Mouse (Mus musculus): Measurements from ENCODE around the gene Fam71e1.

Gene Fam71e1

DNA sequence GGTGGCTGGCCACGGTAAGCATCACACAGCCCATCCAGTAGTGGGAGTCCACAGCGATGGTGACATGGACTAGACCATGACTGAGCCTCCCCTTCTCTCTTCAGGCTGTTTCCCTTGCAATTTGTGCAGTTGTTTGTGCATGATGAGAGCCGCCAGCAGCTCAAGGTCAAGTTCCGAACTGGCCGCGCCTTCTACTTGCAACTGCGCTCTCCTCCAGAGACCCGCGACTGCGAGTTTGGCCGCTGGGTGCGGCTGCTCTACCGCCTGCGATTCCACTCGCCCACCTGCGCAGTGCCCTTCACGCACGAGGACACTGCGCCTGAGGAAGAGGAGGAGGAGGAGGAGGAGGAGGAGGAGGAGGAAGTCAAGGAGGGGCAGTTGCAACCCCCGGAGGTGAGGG lies 3.7 kb downstream of the Fam71e1 start:
- DNase-seq (ENCODE audit: low spot score): no peak

DNA sequence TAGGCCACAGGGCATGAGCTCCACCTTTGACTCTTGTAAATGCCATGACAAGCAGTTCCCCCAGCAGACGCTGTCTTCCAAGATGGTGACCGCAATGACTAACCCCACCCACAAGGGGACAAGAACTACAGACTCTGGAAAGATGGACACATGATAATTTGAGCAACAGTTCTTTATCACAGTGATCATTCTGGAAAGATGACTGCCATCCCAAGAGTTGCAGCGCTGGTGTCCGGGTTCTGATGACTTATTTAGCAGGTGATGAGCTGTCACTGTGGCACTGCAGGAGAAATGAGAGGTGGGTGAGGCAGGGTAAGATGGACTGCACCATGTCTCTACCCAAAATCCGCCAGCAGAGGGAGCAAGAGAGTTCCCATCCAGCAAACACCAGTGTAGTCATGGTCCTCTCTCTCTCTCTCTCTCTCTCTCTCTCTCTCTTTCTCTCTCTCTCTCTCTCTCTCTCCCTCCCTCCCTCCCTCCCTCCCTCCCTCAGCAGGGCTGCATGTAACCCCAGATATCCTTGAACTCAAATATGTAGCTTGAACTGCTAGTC lies 5.3 kb downstream of the Fam71e1 start:
- DNase-seq (ENCODE audit: low spot score): peak; percentile 64

DNA sequence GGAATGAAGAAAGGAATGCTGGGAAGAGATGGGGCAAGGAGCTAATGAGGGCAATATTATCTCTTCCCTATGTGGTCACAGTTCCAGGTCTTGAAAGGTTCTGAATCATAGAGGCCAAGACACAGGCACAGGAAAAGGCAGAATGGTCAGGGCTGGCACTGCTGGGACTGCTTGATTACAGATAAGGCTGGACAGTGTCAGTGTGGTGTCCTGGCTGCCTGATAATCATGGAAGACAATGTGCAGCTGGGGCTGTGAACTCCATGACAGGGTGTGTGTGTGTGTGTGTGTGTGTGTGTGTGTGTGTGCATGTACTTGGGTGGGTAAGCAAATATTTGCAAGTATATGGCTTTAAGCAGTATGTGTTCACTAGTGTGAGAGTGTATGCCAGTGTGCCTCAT lies 11.1 kb downstream of the Fam71e1 start:
- DNase-seq (ENCODE audit: low spot score): no peak

DNA sequence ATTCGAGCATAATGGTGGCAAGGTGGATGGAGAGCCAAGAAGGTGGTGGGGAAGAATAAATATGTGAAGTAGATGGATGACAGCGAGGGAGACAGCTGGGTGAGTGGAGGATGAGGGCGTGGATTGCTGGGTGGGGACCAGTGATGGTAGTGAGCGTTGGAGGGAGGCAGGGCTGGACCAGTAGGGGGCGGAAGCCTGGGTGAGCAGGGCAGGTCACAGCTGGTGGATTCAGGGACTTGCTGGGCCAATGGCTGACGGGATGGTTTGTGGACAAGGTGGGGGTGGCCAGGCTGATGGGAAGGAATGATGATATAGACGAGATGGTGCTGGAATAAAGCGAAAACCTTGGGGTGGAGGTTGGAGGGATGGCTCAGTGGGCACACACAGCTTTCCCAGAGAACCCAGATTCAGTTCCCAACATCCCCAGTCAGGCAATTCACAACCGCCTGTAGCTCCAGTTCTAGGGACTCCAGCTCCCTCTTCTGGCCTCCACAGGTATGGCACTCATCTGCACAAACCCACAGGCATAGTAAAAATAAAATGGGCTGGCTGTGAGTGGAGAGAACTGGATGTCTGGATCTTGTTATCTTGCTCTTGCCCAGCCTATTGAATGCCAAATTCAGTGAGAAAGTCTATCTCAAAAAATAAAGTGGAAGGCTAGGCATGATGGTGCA lies 23.0 kb downstream of the Fam71e1 start:
- no peak for DNase-seq (ENCODE audit: low spot score)

DNA sequence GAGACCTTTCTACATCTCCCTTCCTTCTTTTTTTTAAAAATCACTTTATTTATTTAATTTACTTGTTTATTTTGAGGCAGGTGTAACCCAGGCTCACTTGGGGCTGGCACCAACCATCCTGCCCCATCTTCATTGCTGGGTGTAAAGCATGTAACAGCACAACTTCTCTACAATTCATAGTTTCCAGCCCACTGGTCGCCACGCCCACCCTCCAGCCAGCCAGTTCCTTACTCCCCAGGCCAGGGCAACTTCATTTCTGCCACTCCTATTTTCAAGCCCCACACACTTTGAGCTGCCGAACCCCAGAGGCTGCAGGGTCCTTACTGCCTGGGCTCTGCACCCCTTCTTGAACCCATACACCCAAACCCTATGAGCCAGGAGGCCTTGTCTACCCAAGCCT lies 24.6 kb downstream of the Fam71e1 start:
- no peak for DNase-seq (ENCODE audit: low spot score)

DNA sequence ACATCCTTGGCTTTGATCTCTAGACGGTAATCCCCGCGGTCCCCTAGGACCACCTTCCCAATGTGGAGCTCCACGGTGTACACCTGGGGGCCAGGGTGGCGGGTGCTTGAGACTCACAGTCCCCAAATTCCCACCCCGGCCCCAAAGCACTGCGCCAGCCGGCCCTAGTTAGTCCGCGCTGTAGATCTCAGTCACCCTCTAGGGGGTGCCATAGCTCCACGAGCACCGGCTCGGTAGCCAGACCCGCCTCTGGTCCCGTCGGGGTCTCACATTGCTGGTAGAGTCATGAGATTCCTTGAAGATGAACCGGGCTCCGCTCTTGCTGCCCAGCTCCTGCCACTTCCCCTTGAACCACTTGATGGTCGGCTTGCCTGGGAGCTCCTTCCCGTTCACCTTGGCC lies 25.3 kb downstream of the Fam71e1 start:
- DNase-seq (ENCODE audit: low spot score): peak; percentile 56

DNA sequence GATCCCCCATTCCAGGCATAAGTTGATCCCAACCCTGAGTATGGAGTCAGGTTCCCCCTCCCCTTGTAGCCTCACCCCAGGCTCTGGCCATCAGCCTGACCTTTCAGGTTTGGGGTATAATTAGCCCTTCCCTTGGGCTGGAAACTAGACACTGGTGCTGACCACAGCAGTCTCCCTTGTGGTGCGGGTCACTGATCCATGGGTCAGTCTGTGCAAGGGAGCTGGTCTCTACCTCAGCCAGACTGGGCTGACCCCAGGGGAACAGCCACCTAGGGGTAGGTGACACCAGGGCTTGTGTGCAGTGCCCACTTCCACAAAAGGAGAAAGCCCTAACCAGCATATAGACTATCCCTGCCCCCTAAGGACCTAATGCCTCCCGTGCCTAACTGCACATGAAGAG lies 26.7 kb downstream of the Fam71e1 start:
- DNase-seq (ENCODE audit: low spot score): no peak

DNA sequence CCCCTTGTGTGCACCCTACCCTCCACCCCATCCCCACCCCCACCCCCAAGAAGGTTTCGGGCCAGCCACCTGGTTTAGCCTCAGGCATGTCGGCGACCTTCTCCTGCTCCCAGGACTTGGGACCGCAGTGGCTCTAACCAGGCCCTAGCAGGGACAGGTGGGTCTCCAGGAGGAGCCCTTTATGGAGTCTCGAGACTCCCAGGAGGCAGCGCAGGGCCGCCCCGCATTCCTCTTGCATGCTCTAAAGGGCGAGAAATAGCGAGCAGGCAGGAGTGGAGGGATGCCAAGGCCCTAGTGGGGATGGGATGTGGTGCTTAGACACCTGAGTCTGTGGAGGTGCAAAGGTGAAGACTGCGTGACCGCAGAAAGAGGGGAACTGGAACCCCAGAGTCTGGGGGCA lies 28.1 kb downstream of the Fam71e1 start, which contains the start of gene Mybpc2:
Gene Mybpc2 (minus strand): TSS at position 155 of the 400 bp plus-strand sequence.
- no peak for DNase-seq (ENCODE audit: low spot score)

DNA sequence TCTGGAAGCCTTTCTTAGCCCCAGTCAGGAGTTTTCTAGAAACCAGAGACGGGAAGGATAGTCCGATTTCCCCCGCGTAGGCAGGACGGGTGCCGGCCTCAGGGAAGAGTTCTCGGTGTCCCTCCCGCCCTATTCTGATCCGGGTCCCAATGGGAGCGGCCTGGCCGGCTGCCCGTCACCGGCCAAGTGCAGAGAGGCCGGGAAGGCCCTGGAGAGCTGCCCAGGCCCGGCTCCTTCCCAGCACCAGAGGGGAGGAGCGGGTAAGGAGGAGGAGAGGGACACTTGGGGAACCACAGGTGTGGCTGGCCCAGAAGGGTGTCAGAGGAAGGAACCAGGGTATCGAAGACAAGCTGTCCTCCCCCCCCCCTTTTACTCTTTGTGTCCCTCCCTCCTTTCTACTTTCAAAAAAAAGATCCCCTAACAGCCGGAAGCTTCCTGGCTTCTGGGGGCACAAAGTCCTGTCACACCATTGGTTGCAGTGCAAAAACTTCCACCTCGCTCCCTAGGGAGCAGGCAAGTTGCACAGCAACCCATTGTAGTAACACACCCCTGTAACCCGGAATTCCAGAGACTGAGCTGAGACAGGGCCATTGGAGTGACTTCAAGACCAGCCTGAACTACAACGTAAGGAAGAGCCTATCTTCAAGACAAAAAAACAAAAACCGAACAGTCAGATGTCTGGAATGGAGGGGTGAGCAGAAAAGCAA lies 28.9 kb downstream of the Fam71e1 start:
- peak; percentile 84 for DNase-seq (ENCODE audit: low spot score)

DNA sequence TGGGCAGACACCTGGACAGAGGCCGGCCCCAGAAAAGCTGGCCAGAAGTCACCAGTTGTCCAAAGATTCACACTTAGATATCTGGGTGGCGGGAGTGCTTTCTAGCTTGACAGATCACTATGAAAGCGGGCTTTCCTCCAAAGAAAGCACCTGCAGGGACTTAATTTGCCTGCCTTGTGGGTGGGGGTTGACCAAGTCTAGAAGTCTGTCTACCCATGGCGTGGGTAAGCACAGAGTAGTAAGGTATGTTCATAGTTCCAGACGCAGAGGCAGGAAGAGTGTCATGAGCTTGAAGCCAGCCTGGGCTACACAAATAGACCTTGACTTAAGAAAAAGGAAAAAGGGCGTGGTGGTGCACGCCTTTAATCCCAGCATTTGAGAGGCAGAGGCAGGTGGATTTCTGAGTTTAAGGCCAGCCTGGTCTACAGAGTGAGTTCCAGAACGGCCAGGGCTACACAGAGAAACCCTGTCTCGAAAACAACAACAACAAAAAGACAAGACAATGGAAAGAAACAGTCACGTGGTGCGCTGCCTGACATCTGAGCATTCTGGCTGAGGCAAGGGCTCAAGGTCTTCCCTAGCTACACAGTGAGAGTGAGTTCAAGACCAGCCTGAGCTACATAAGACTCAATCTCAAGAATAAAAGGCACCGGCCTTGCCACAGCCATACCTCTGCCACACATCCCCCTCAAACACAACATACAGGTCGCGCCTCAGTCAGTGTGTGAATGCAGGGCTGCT lies 30.2 kb downstream of the Fam71e1 start:
- no peak for DNase-seq (ENCODE audit: low spot score)

DNA sequence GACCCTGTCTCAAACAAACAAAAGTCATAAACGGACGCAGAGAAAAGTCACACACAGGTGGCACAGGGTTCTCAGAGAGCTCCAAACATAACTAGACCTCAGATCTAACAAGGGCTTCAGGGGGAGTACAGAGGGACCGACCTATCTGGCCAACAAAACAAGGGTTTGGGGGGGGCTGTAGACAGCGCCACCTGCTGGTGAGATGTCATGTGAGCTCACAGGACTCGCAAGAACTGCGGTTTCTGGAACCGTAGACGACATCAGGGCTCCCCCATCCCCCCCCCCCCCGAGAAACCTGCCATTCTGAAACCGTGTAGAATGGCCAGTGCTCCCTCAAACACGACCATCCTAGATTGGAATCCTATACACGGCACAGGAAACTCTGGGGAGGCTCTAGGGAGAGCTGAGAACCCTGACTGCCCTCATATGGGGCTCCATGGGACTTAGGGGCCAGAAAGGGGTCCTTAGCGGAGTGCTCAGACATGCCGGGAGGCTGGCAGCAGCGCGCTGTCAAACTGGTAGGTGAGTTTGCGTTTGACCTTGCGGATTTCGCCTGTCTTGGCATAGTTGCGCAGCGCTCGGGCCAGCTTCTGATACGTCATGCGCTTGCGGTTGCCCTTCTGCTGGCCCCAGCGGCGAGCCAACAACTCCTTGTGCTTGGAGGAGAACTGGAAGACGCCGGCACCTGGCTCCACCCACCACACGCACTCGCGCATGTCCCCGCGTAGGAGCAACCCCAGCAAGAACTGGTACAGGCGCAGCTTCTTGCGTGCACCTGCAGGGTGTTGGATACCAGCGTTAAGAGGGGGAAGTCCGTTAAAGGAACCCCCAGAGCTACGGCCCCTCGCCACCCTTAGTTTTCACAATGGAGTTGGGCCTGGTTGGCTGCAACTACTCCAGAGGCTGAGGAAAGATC lies 31.4 kb downstream of the Fam71e1 start:
- DNase-seq (ENCODE audit: low spot score): peak; percentile 66

DNA sequence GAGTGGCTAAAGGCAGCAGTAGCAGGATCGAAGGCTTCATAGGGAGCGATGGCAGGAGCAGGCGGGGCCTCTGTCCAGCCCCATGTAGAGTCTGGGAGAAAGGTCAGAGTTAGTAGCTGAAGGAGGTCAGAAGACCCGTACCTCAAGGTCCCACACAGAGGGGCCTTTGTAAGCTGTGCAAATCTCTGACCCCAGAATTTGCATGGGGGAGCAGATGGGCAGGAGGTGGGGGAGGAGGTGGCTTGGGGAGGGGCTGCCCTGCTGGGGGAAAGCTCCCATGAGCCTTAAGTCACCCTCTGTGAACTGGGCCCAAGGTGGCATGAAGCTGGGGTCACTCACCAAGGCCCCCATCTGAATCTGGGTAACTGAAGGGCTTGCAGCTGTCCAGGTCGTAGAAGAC lies 33.1 kb downstream of the Fam71e1 start:
- no peak for DNase-seq (ENCODE audit: low spot score)

DNA sequence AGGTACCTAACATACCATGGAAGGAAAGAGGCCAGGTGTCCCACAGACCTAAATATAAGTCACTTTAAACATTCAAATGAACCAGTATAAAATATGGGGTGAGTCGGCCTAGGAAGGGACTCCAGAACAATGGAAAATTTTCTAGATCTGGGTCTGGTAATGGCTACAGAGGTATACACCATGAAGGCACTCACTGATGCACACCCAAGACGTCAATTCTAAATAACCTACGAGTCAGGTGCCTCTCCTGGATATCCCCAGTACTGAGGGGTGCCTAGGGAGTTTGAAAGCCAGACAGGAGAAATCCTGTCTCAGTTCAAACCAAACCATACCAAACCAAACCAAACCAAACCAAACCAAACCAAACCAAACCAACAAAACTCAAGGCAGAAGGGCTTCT lies 34.1 kb downstream of the Fam71e1 start:
- DNase-seq (ENCODE audit: low spot score): no peak

DNA sequence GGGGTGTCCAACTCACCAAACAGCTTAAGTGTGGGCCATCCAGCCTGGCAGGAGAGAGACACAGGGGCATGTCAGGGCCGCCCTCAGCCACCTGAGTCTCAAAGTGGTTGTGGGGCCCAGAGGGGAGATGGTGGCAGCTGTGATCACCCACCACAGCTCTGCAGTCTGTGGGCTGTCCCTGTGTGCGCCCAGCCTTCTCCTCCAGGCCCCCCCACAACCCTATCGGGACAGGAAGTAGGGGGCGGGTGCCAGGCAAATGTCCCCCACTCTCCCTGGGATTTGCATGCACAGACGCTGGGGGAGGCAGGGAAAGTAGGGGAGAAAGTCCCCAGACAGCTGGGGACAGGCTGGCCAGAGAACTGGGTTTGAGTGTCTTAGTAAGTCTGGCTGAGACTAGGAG lies 34.8 kb downstream of the Fam71e1 start:
- DNase-seq (ENCODE audit: low spot score): no peak

DNA sequence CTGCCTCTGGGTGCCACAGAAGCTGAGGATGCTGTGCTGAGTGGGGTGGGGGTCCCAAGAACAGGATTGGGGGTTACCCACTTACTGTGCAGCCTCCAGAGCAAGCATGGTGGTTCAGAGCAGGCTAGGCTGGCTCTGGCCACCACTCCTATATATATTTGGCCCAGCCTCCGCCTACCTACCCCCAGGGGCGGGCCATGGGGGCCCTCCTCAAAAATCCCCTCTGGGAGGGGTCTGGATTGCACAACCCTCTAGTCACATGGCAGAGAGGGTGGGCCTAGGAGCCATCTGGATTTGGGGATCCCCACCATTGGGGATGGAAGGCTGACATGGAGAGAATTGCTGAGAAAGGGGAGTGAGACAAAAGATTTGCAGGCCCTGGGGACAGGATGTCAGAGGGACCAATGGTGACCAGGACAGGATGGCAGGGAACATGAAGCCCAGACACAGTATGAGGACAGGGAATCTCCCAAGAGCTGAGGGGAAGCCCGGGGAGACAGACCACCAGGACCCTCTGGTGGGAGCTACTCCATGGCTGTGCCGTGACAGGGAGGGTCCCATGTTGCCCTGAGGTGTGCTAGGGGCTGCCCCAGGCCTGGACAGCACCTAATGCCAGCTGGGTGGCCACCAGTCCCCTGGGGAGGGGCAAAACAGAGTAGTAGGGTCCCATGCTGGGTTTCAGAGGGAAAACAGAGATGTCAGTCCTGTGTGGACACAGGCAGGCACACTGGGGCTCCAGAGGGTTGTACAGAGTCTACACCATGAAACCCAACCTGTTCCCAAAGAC lies 35.8 kb downstream of the Fam71e1 start, which contains the start of gene Spib:
Gene Spib (minus strand): TSS at position 126 of the 787 bp plus-strand sequence.
- DNase-seq (ENCODE audit: low spot score): no peak

DNA sequence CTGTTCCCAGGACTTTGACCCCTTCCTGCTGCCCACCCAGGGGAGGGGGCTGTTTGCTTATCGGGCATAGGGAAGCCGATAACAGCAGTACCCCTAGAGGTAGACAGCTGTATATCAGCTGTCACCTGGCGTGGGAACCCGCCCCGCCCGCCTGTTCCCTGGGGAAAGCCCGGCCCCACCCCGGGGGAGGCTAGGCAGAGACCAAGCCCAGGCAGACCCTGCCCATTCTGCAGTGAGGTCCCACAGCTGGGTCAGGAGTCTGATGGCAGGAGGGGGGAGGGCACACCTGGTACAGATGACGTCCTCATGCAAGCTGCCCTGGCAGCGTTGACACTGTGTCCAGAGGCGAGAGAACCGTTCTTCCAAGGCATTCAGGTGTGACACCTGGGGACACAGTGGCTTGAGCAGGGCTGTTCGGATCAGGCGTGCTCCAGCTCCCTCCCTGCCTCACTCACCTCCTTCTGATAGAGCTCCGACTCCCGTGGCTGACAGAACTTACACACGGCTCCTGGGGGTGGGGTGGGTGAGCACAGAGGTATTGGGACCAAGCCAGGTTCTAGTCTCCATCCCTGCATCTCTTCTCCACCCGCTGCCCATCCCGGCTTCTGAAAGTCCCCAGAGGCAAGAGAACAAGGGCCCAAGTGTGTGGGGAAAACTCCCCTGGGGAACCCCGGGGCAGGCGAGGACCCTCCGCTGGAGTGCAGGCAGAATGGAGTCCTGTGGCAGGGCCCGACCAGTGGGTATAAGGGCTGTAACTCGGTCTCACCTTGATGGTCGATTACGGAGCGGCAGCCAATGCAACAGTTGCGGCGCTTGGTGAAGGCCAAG lies 36.8 kb downstream of the Fam71e1 start:
- no peak for DNase-seq (ENCODE audit: low spot score)

DNA sequence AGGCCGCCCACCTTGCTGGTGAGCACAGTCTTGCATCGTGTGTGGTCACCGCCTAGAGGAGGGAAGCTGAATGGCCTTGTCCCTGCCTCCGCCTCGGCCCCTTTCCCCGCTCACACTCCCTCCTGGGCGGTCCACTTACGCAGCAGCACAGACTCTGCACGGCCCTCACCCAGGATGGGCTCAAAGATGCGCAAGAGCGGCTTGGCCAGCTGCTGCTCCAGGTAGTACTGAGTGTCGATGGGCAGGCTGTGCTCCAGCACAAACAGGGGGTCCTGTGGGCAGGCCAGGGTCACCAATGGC lies 37.3 kb downstream of the Fam71e1 start:
- no peak for DNase-seq (ENCODE audit: low spot score)

DNA sequence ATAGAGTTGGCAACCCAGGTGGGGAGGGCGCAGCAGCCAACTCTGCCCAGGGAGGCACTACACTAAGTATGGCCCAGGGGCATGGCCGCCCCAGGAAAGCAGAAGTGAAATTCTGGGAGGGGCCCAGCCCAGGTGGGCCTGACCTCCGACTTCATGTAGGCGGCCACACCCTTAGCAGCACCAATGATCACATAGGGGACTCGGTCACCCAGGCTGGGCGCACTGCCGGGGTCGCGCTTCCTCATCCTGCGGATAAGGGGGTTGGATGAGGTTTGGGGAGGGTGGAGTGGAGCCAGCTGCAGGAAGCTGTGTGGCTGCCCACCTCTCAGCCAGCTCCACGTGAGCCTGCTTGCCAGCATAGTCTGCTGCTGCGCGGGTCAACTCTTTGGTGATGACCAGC lies 37.9 kb downstream of the Fam71e1 start:
- DNase-seq (ENCODE audit: low spot score): no peak

DNA sequence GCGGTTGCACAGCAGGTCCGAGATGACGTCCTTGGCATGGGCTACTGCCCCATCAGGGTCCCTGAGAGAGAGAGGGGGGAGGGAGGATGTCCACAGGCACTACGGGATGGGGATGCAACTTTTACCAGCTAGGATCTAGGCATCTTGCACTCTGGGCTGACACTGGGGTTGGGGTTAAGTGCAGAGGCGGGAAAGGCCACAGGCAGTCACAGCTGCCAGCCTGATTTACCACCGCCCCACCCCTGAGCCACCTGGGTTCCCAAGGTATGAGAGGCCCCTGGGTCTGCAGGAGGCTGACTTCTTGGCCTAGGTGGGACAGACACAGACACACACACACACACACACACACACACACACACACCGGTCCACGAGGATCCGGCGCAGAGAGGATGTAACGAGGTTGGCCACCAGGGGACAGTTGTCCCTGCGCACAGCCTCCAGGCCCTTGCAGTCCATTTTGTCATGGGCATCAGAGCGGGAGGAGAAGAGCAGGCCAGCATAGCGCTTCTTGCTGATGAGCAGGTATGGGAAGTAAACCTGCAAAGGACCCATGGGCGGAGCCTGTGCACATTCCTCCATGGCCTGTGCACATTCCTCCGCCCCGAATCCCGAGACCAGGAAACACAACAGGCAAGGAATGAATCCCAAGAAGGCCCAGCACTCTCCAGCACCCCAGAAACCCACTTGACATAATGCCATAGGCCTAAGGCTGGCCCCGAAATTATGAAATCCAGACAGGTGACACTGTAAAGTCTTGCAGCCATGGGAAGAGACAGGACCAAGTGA lies 38.5 kb downstream of the Fam71e1 start:
- no peak for DNase-seq (ENCODE audit: low spot score)

Data from ovary, postnatal 14 days (tissue).